Mouse (Mus musculus): ENCODE data around the gene Setd7. TPM values are rescaled to one million over a fixed set of nuclear protein-coding genes. Genes with fewer than 3 reads are reported as not detected.

Gene Setd7
- total and polyA plus RNA-seq, 3 experiments = 8.7 to 67.1 (median 26.0) TPM

- DNase-seq (ENCODE audit: low spot score) = no peak
- no peak overlapping the region for H3K4me3 ChIP-seq (ENCODE audit: low read depth, low read length)
- no peaks in the 10 kb centered on the region for H3K27me3 ChIP-seq (ENCODE audit: insufficient read depth, low read length)
- no peaks in the 10 kb centered on the region for H3K9me3 ChIP-seq (replicated peaks)
- TF ChIP-seq TAL1 (conservative IDR thresholded peaks at IDR 0.05; ENCODE audit: low read depth, low read length) (no peak), POLR2AphosphoS5 (IDR thresholded peaks at IDR 0.05; ENCODE audit: insufficient replicate concordance, low read depth, low read length) (no peak), CTCF (IDR thresholded peaks at IDR 0.05; ENCODE audit: low read depth, low read length) (no peak), GATA1 (IDR thresholded peaks at IDR 0.05; ENCODE audit: borderline replicate concordance, low read length) (no peak), GATA2 (IDR thresholded peaks at IDR 0.05; ENCODE audit: borderline replicate concordance, low read depth, low read length) (no peak)
- no peak for ATAC-seq (ENCODE audit: extremely low read depth, insufficient number of reproducible peaks, low FRiP score, poor library complexity, severe bottlenecking)
- H3K4me1 ChIP-seq (ENCODE audit: insufficient read depth, low read depth, low read length) = peaks cover 2% of the 10 kb centered on the region; the same call in 1 of the 2 replicates
- peaks cover 50% of the 10 kb centered on the region for H3K36me3 ChIP-seq (replicated peaks)
Observed at GRCm38 (mm10) chr3:51495646-51496045, 65.0 kb downstream of the Setd7 start.

GRCm38 (mm10) chr3:51494466-51494865 lies 66.2 kb downstream of the Setd7 start:
- ATAC-seq (ENCODE audit: extremely low read depth, insufficient number of reproducible peaks, low FRiP score, poor library complexity, severe bottlenecking) = no peak
- Histone ChIP-seq H3K36me3 (replicated peaks) (peaks cover 54% of the 10 kb centered on the region), H3K4me1 (ENCODE audit: insufficient read depth, low read depth, low read length) (peaks cover 2% of the 10 kb centered on the region; the same call in 1 of the 2 replicates), H3K4me3 (ENCODE audit: low read depth, low read length) (no peak overlapping the region), H3K27me3 (ENCODE audit: insufficient read depth, low read length) (no peaks in the 10 kb centered on the region), H3K9me3 (replicated peaks) (no peaks in the 10 kb centered on the region)
- DNase-seq (ENCODE audit: low spot score) = no peak
- TF ChIP-seq CTCF (IDR thresholded peaks at IDR 0.05; ENCODE audit: low read depth, low read length) = no peak
- no peak for TF ChIP-seq GATA1 (IDR thresholded peaks at IDR 0.05; ENCODE audit: borderline replicate concordance, low read length)
- no peak for TF ChIP-seq GATA2 (IDR thresholded peaks at IDR 0.05; ENCODE audit: borderline replicate concordance, low read depth, low read length)
- no peak for TF ChIP-seq TAL1 (conservative IDR thresholded peaks at IDR 0.05; ENCODE audit: low read depth, low read length)
- TF ChIP-seq POLR2AphosphoS5 (IDR thresholded peaks at IDR 0.05; ENCODE audit: insufficient replicate concordance, low read depth, low read length) = no peak

- Histone ChIP-seq H3K36me3 (replicated peaks) (peaks cover 57% of the 10 kb centered on the region), H3K9me3 (replicated peaks) (no peaks in the 10 kb centered on the region)
- no peak for ATAC-seq (ENCODE audit: extremely low read depth, insufficient number of reproducible peaks, low FRiP score, poor library complexity, severe bottlenecking)
Observed at GRCm38 (mm10) chr3:51493272-51493838, 67.3 kb downstream of the Setd7 start.

GRCm38 (mm10) chr3:51490088-51490753 lies 70.5 kb downstream of the Setd7 start:
- Histone ChIP-seq H3K27me3 (ENCODE audit: insufficient read depth, low read length) (no peaks in the 10 kb centered on the region), H3K36me3 (replicated peaks) (peaks cover 62% of the 10 kb centered on the region)
- ATAC-seq (ENCODE audit: extremely low read depth, insufficient number of reproducible peaks, low FRiP score, poor library complexity, severe bottlenecking) = no peak

More at GRCm38 (mm10) chr3:51493272-51493838, 67.3 kb downstream of the Setd7 start:
- no peak for DNase-seq (ENCODE audit: low spot score)
- TF ChIP-seq TAL1 (conservative IDR thresholded peaks at IDR 0.05; ENCODE audit: low read depth, low read length) = no peak
- H3K4me1 ChIP-seq (ENCODE audit: insufficient read depth, low read depth, low read length) = peaks cover 2% of the 10 kb centered on the region; the same call in 1 of the 2 replicates
- no peaks in the 10 kb centered on the region for H3K27me3 ChIP-seq (ENCODE audit: insufficient read depth, low read length)
- H3K4me3 ChIP-seq (ENCODE audit: low read depth, low read length) = no peak overlapping the region

GRCm38 (mm10) chr3:51486491-51487195 lies 74.0 kb downstream of the Setd7 start:
- no peaks in the 10 kb centered on the region for H3K27me3 ChIP-seq (ENCODE audit: insufficient read depth, low read length)
- TF ChIP-seq TAL1 (conservative IDR thresholded peaks at IDR 0.05; ENCODE audit: low read depth, low read length) = no peak
- TF ChIP-seq GATA2 (IDR thresholded peaks at IDR 0.05; ENCODE audit: borderline replicate concordance, low read depth, low read length) = no peak
- no peak for TF ChIP-seq POLR2AphosphoS5 (IDR thresholded peaks at IDR 0.05; ENCODE audit: insufficient replicate concordance, low read depth, low read length)
- no peak for TF ChIP-seq CTCF (IDR thresholded peaks at IDR 0.05; ENCODE audit: low read depth, low read length)
- TF ChIP-seq GATA1 (IDR thresholded peaks at IDR 0.05; ENCODE audit: borderline replicate concordance, low read length) = no peak
- peaks cover 32% of the 10 kb centered on the region for H3K36me3 ChIP-seq (replicated peaks)
- no peak for ATAC-seq (ENCODE audit: extremely low read depth, insufficient number of reproducible peaks, low FRiP score, poor library complexity, severe bottlenecking)
- peaks cover 28% of the 10 kb centered on the region for H3K4me1 ChIP-seq (ENCODE audit: insufficient read depth, low read depth, low read length)
- no peak for DNase-seq (ENCODE audit: low spot score)
- no peaks in the 10 kb centered on the region for H3K9me3 ChIP-seq (replicated peaks)
- no peak overlapping the region for H3K4me3 ChIP-seq (ENCODE audit: low read depth, low read length)

More at GRCm38 (mm10) chr3:51490088-51490753, 70.5 kb downstream of the Setd7 start:
- Histone ChIP-seq H3K9me3 (replicated peaks) (no peaks in the 10 kb centered on the region), H3K4me1 (ENCODE audit: insufficient read depth, low read depth, low read length) (peaks cover 9% of the 10 kb centered on the region), H3K4me3 (ENCODE audit: low read depth, low read length) (no peak overlapping the region)
- DNase-seq (ENCODE audit: low spot score) = no peak
- no peak for TF ChIP-seq TAL1 (conservative IDR thresholded peaks at IDR 0.05; ENCODE audit: low read depth, low read length)
- TF ChIP-seq GATA1 (IDR thresholded peaks at IDR 0.05; ENCODE audit: borderline replicate concordance, low read length) = no peak
- no peak for TF ChIP-seq CTCF (IDR thresholded peaks at IDR 0.05; ENCODE audit: low read depth, low read length)
- no peak for TF ChIP-seq GATA2 (IDR thresholded peaks at IDR 0.05; ENCODE audit: borderline replicate concordance, low read depth, low read length)
- no peak for TF ChIP-seq POLR2AphosphoS5 (IDR thresholded peaks at IDR 0.05; ENCODE audit: insufficient replicate concordance, low read depth, low read length)

GRCm38 (mm10) chr3:51485347-51485746 lies 75.3 kb downstream of the Setd7 start:
- no peak overlapping the region for H3K4me3 ChIP-seq (ENCODE audit: low read depth, low read length)

More at GRCm38 (mm10) chr3:51485347-51485746, 75.3 kb downstream of the Setd7 start:
- DNase-seq (ENCODE audit: low spot score) (no peak), ATAC-seq (ENCODE audit: extremely low read depth, insufficient number of reproducible peaks, low FRiP score, poor library complexity, severe bottlenecking) (no peak)
- Histone ChIP-seq H3K9me3 (replicated peaks) (no peaks in the 10 kb centered on the region), H3K36me3 (replicated peaks) (peaks cover 22% of the 10 kb centered on the region), H3K27me3 (ENCODE audit: insufficient read depth, low read length) (no peaks in the 10 kb centered on the region), H3K4me1 (ENCODE audit: insufficient read depth, low read depth, low read length) (peaks cover 28% of the 10 kb centered on the region)
- no peak for TF ChIP-seq POLR2AphosphoS5 (IDR thresholded peaks at IDR 0.05; ENCODE audit: insufficient replicate concordance, low read depth, low read length)
- TF ChIP-seq CTCF (IDR thresholded peaks at IDR 0.05; ENCODE audit: low read depth, low read length) = no peak
- no peak for TF ChIP-seq GATA1 (IDR thresholded peaks at IDR 0.05; ENCODE audit: borderline replicate concordance, low read length)
- no peak for TF ChIP-seq GATA2 (IDR thresholded peaks at IDR 0.05; ENCODE audit: borderline replicate concordance, low read depth, low read length)
- TF ChIP-seq TAL1 (conservative IDR thresholded peaks at IDR 0.05; ENCODE audit: low read depth, low read length) = no peak

Measured in G1E (cell line).